Mouse (Mus musculus): ENCODE results near the gene Cspg4. TPM values are rescaled to one million over a fixed set of nuclear protein-coding genes. Genes with fewer than 3 reads are reported as not detected.

Cspg4 gene
- total and polyA plus RNA-seq, 2 experiments = 0.09 to 0.11 TPM

DNA sequence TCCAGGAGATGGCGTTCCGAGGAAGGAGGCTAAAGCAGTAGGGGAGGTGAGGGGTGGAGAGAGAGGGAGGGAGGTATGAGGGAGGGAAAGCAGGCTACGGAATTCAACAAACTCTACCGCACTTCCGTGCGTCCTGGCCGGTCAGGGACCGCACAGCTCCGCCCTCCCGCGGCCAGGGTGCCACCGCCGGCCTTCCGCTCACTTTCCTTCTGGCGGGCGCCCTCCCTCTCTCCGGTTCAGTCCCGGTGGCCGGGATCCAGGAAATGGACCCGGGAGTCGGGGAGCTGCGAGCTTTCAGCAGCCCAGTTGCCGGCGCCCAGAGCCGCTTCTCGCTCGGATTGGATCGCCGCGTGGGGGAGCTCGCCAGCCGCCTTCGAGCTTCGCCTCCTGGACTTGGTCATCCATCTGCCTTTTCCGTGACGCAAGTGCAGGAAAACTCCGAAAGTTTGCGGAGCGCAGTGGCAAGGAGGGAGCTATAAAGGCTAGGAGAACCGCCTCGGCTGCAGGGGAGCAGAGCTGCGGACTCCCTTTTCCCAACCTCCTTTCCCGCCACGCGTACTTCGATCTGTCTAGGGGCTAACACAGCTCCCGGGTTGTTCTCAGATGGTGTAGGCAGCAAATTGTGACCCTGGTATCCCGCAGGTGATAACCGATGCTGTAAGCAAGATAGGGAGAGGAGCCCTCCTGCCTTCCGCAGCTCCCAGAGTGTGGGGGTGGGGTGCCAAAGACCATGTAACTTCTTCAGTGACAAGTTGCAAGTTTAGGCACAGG is 63.4 kb downstream of the Cspg4 start, which contains the start of gene Snx33:
TSS of gene Snx33 (minus strand) at position 331 of the 771 bp plus-strand sequence.
- WGBS = under 1% methylated on average over 50 of the region's 50 CpGs
- H3K27me3 ChIP-seq (ENCODE audit: control insufficient read depth, insufficient read depth, low read length) = no peaks in the 10 kb centered on the region

DNA sequence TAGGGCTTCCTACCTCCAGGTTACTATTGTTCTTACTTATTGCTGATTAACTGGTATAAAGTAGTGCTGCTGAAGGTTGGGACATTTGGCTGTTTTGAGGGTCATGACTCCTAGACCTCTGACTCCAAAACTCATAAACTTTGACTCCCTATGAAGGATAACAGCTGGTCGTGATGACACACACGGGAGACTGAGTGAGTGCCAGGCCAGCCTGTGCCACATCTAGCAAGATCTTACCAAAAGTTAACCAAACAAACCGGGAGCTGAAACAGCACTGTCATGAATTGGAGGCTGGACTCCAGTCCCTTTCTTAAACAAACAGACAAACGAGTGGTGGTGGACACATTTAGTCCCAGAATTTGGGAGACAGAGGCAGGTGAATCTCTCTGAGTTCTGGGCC is 64.7 kb downstream of the Cspg4 start:
- WGBS = 16% methylated on average over 4 of the region's 4 CpGs
- H3K36me3 ChIP-seq (ENCODE audit: control insufficient read depth, insufficient read depth, low read length) = no peaks in the 10 kb centered on the region
- H3K9ac ChIP-seq (ENCODE audit: low read depth, low read length) = no peak overlapping the region
- H3K4me3 ChIP-seq (ENCODE audit: insufficient read depth, low read depth, low read length) = no peak overlapping the region
- TF ChIP-seq CTCF (IDR thresholded peaks at IDR 0.05; ENCODE audit: low read depth, low read length) = no peak
- no peak for TF ChIP-seq POLR2A (IDR thresholded peaks at IDR 0.05; ENCODE audit: extremely low read depth, insufficient read depth, low read length)
- H3K27ac ChIP-seq (replicated peaks; ENCODE audit: insufficient read depth, low read depth, low read length) = peak overlapping the region; percentile 47
- peaks cover 9% of the 10 kb centered on the region; the same call in 1 of the 2 replicates for H3K79me2 ChIP-seq (ENCODE audit: control insufficient read depth, insufficient read depth, low read length)
- peaks cover 24% of the 10 kb centered on the region for H3K4me1 ChIP-seq (ENCODE audit: control insufficient read depth, insufficient read depth, low read length)
- H3K27me3 ChIP-seq (ENCODE audit: control insufficient read depth, insufficient read depth, low read length) = no peaks in the 10 kb centered on the region
- DNase-seq (ENCODE audit: extremely low read depth, low read depth, low spot score) = peak; percentile 99

More for the DNA sequence above, 63.4 kb downstream of the Cspg4 start, which contains the start of gene Snx33:
- Histone ChIP-seq H3K9ac (ENCODE audit: low read depth, low read length) (peak within 1 kb of the TSS; percentile 85), H3K4me1 (ENCODE audit: control insufficient read depth, insufficient read depth, low read length) (peaks cover 35% of the 10 kb centered on the region), H3K4me3 (ENCODE audit: insufficient read depth, low read depth, low read length) (peak within 1 kb of the TSS; percentile 64), H3K79me2 (ENCODE audit: control insufficient read depth, insufficient read depth, low read length) (peaks cover 18% of the 10 kb centered on the region; the same call in 1 of the 2 replicates), H3K27ac (replicated peaks; ENCODE audit: insufficient read depth, low read depth, low read length) (peak within 1 kb of the TSS; percentile 89), H3K36me3 (ENCODE audit: control insufficient read depth, insufficient read depth, low read length) (no peaks in the 10 kb centered on the region)
- TF ChIP-seq CTCF (IDR thresholded peaks at IDR 0.05; ENCODE audit: low read depth, low read length) (peak; percentile 79), POLR2A (IDR thresholded peaks at IDR 0.05; ENCODE audit: extremely low read depth, insufficient read depth, low read length) (0 out of 2 replicates have a peak, but pooled peaks have one; percentile 31)
- peak; percentile 87 for DNase-seq (ENCODE audit: extremely low read depth, low read depth, low spot score)

DNA sequence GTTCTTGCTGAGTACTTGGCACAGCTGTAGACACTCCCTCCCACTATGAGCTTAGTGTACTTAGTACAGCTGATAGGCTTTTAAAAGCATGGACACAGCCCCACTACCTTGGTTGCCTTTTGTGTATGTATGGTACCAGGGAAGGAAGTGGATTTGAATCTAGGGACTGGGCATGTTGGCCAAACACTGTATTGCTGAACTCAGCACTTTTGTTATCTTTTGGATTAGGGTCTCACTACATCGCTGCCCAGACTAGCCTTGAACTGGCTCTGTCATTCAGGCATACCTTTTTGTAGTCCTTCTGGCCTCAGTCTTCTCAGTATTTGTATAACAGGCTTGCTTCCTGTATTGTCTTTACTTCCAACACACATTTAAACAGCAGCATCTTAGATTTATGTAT is 65.7 kb downstream of the Cspg4 start:
- Histone ChIP-seq H3K9ac (ENCODE audit: low read depth, low read length) (no peak overlapping the region), H3K27ac (replicated peaks; ENCODE audit: insufficient read depth, low read depth, low read length) (no peak overlapping the region), H3K4me3 (ENCODE audit: insufficient read depth, low read depth, low read length) (no peak overlapping the region), H3K27me3 (ENCODE audit: control insufficient read depth, insufficient read depth, low read length) (no peaks in the 10 kb centered on the region), H3K79me2 (ENCODE audit: control insufficient read depth, insufficient read depth, low read length) (peaks cover 7% of the 10 kb centered on the region; the same call in 1 of the 2 replicates), H3K36me3 (ENCODE audit: control insufficient read depth, insufficient read depth, low read length) (no peaks in the 10 kb centered on the region), H3K4me1 (ENCODE audit: control insufficient read depth, insufficient read depth, low read length) (peaks cover 16% of the 10 kb centered on the region)
- no peak for TF ChIP-seq POLR2A (IDR thresholded peaks at IDR 0.05; ENCODE audit: extremely low read depth, insufficient read depth, low read length)
- WGBS = 4% methylated on average over 1 of the region's 1 CpGs
- DNase-seq (ENCODE audit: extremely low read depth, low read depth, low spot score) = peak; percentile 36

DNA sequence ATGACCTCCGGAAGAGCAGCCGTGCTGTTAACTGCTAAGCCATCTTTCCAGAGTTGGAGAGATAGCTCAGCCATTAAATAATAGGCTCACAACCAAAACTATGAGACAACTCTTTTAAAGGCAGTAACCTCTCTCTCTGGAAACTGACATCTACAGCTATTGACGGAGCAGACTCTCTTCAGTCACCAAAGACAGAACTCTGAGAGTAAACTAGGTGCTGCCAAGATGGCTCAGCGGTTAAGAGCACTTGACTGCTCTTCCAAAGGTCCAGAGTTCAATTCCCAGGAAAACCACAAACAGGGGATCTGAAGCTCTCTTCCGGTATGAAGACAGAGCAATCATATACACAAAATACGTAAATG is 72.0 kb downstream of the Cspg4 start:
- Histone ChIP-seq H3K27me3 (ENCODE audit: control insufficient read depth, insufficient read depth, low read length) (no peaks in the 10 kb centered on the region), H3K79me2 (ENCODE audit: control insufficient read depth, insufficient read depth, low read length) (peaks cover 4% of the 10 kb centered on the region; the same call in 1 of the 2 replicates), H3K9ac (ENCODE audit: low read depth, low read length) (peak overlapping the region; percentile 7), H3K4me1 (ENCODE audit: control insufficient read depth, insufficient read depth, low read length) (peaks cover 5% of the 10 kb centered on the region), H3K27ac (replicated peaks; ENCODE audit: insufficient read depth, low read depth, low read length) (peak overlapping the region; percentile 47), H3K36me3 (ENCODE audit: control insufficient read depth, insufficient read depth, low read length) (no peaks in the 10 kb centered on the region), H3K4me3 (ENCODE audit: insufficient read depth, low read depth, low read length) (peak overlapping the region; percentile 29)
- no peak for DNase-seq (ENCODE audit: extremely low read depth, low read depth, low spot score)
- 13% methylated on average over 6 of the region's 6 CpGs for WGBS
- TF ChIP-seq CTCF (IDR thresholded peaks at IDR 0.05; ENCODE audit: low read depth, low read length) (no peak), POLR2A (IDR thresholded peaks at IDR 0.05; ENCODE audit: extremely low read depth, insufficient read depth, low read length) (no peak)

DNA sequence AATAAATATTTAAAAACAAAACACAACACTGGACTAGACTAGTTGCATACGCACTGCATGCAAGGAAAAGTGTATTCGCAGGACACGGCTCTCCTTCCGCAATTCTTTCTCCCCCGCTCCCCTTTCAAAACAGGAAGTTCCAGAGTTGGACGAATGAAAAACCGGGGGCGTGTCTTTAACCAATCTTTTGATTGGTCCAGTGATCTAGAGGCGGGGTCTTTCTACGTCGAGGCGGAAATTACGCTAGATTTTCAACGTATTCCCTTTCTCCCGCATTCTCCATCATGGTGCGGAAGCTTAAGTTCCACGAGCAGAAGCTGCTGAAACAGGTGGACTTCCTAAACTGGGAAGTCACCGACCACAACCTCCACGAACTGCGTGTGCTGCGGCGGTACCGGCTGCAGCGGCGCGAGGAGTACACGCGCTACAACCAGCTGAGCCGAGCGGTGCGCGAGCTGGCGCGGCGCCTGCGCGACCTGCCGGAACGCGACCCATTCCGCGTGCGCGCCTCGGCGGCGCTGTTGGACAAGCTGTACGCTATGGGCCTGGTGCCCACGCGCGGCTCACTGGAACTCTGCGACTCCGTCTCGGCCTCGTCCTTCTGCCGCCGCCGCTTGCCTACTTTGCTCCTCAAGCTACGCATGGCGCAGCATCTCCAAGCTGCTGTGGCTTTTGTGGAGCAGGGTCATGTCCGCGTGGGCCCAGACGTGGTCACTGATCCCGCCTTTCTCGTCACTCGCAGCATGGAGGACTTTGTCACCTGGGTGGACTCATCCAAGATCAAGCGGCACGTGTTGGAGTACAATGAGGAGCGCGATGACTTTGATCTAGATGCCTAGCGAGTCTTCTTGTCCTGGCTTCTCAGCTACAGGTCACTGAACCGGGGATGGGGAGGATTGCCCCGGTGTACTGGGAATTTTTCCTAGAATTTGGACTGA is 72.7 kb downstream of the Cspg4 start, which contains the start of gene Imp3:
TSS of gene Imp3 (plus strand) at position 253 of the 938 bp plus-strand sequence.
- peak; percentile 95 for DNase-seq (ENCODE audit: extremely low read depth, low read depth, low spot score)
- peak; percentile 66; the same call in 1 of the 2 replicates for TF ChIP-seq POLR2A (IDR thresholded peaks at IDR 0.05; ENCODE audit: extremely low read depth, insufficient read depth, low read length)
- 0 out of 2 replicates have a peak, but pooled peaks have one; percentile 14 for TF ChIP-seq CTCF (IDR thresholded peaks at IDR 0.05; ENCODE audit: low read depth, low read length)
- H3K36me3 ChIP-seq (ENCODE audit: control insufficient read depth, insufficient read depth, low read length) = no peaks in the 10 kb centered on the region
- H3K4me1 ChIP-seq (ENCODE audit: control insufficient read depth, insufficient read depth, low read length) = peaks cover 5% of the 10 kb centered on the region
- WGBS = under 1% methylated on average over 73 of the region's 73 CpGs
- H3K27me3 ChIP-seq (ENCODE audit: control insufficient read depth, insufficient read depth, low read length) = no peaks in the 10 kb centered on the region
- peaks cover 4% of the 10 kb centered on the region; the same call in 1 of the 2 replicates for H3K79me2 ChIP-seq (ENCODE audit: control insufficient read depth, insufficient read depth, low read length)
- H3K4me3 ChIP-seq (ENCODE audit: insufficient read depth, low read depth, low read length) = peak within 1 kb of the TSS; percentile 76
- peak within 1 kb of the TSS; percentile 89 for H3K9ac ChIP-seq (ENCODE audit: low read depth, low read length)
- H3K27ac ChIP-seq (replicated peaks; ENCODE audit: insufficient read depth, low read depth, low read length) = peak within 1 kb of the TSS; percentile 89
